Mouse (Mus musculus) heart, embryonic 16.5 days (tissue): ENCODE measurements around the gene Mettl7b. TPM values are rescaled to one million over a fixed set of nuclear protein-coding genes. Genes with fewer than 3 reads are reported as not detected.

ENCODE experiments used
- ATAC-seq: fragments of 200-750 bp; cut with Nextera tagmentation; replicated peaks from 2 replicates; pipeline ENCODE4 v1.8.0; 2017; ENCODE audit warnings: moderate number of reproducible peaks; ENCODE audit not compliant: insufficient read depth, low FRiP score; ENCODE audit errors: extremely low read depth
- H3K27ac ChIP-seq: fragments of 300-500 bp; sonication (generic); 2 replicates; pipeline ENCODE4 v1.5.1; 2014; ENCODE audit warnings: mild to moderate bottlenecking, low read length, control low read depth, moderate library complexity
- H3K27me3 ChIP-seq: fragments of 300-500 bp; sonication (generic); 2 replicates; pipeline ENCODE4 v1.6.1; 2014; ENCODE audit warnings: low read length, mixed read lengths; ENCODE audit not compliant: control insufficient read depth, insufficient read depth
- H3K36me3 ChIP-seq: fragments of 300-500 bp; sonication (generic); 2 replicates; pipeline ENCODE4 v1.6.1; 2014; ENCODE audit not compliant: control insufficient read depth, insufficient read depth
- H3K4me1 ChIP-seq: fragments of 300-500 bp; sonication (generic); 2 replicates; pipeline ENCODE4 v1.6.1; 2014; ENCODE audit warnings: low read length, mixed read lengths; ENCODE audit not compliant: control insufficient read depth, insufficient read depth
- H3K4me2 ChIP-seq: fragments of 300-500 bp; sonication (generic); 2 replicates; pipeline ENCODE4 v1.6.1; 2014; ENCODE audit warnings: low read depth, mild to moderate bottlenecking, control low read depth, low read length
- H3K4me3 ChIP-seq: fragments of 300-500 bp; sonication (generic); 2 replicates; pipeline ENCODE4 v1.5.1; 2014; ENCODE audit warnings: mild to moderate bottlenecking, control low read depth, low read length
- H3K9ac ChIP-seq: fragments of 300-500 bp; sonication (generic); 2 replicates; pipeline ENCODE4 v1.6.1; 2014; ENCODE audit warnings: low read length, control low read depth
- H3K9me3 ChIP-seq: fragments of 300-500 bp; sonication (generic); replicated peaks from 2 replicates; pipeline ENCODE4 v1.6.1; 2016; ENCODE audit warnings: low read length; ENCODE audit not compliant: control insufficient read depth
- WGBS: fragments of 180-500 bp; shearing (Covaris S2); extraction: QIAGEN DNeasy Blood & Tissue Kit; methylation state at CpG from one replicate; pipeline ENCODE4 v1.1.7; 2014; 5-methylcytosine and 5-hydroxymethylcytosine counted together
- polyA plus RNA-seq: library from polyadenylated mRNA; unstranded; fragments of >200 nt; fragmentation: Nextera tagmentation; extraction: Ambion mirVana; gene quantifications from 2 replicates; pipeline ENCODE4 v1.2.1, GENCODE M21; 2015

The Mettl7b gene
- polyA plus RNA-seq, 1 experiment from 2014 or later: 0.67 TPM

- Histone ChIP-seq H3K9me3 (no peaks in the 10 kb centered on the region), H3K27ac (no peak overlapping the region), H3K27me3 (peaks cover 2% of the 10 kb centered on the region; the same call in 1 of the 2 replicates), H3K4me1 (0 out of 2 replicates have a peak, but pooled peaks cover 6% of the 10 kb centered on the region), H3K4me3 (no peak overlapping the region), H3K9ac (no peak overlapping the region), H3K36me3 (no peaks in the 10 kb centered on the region), H3K4me2 (no peak overlapping the region)
- no peak for ATAC-seq
- 80% methylated on average over 10 of the region's 10 CpGs for WGBS
Measured at GRCm38 (mm10) chr10:128958340-128958739, 2.4 kb downstream of the Mettl7b start.

- no peak overlapping the region for H3K4me2 ChIP-seq
- H3K9me3 ChIP-seq: no peaks in the 10 kb centered on the region
- H3K27ac ChIP-seq: no peak overlapping the region
- H3K27me3 ChIP-seq: no peaks in the 10 kb centered on the region
- no peak for ATAC-seq
- H3K36me3 ChIP-seq: no peaks in the 10 kb centered on the region
- no peak overlapping the region for H3K4me3 ChIP-seq
- no peak overlapping the region for H3K9ac ChIP-seq
- 54% methylated on average over 16 of the region's 16 CpGs for WGBS
- no peaks in the 10 kb centered on the region for H3K4me1 ChIP-seq
Measured at GRCm38 (mm10) chr10:128950208-128950887, 10.4 kb downstream of the Mettl7b start.

DNA sequence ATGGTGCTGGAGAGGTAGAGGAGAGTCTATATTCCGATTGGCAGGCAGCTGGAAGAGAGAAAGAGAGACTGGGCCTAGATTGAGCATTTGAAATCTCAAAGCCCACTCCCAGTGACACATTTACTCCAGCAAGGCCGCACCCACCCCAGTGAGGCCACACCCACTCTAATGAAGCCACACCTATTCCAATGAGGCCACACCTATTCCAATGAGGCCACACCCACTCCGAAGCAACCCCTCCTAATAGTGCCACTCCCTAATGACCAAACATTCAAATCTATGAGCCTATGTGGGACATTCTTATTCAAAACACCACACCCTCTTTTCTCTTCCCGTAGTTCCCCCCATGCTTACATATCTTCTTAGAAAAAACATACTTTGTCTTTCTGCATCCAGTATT lies 13.3 kb downstream of the Mettl7b start:
- ATAC-seq: no peak
- Histone ChIP-seq H3K9me3 (no peaks in the 10 kb centered on the region), H3K4me2 (no peak overlapping the region), H3K4me1 (no peaks in the 10 kb centered on the region), H3K27ac (no peak overlapping the region), H3K9ac (no peak overlapping the region), H3K27me3 (no peaks in the 10 kb centered on the region; the same call in 1 of the 2 replicates), H3K36me3 (no peaks in the 10 kb centered on the region), H3K4me3 (no peak overlapping the region)
- 85% methylated on average over 4 of the region's 4 CpGs for WGBS

- Histone ChIP-seq H3K4me3 (no peak overlapping the region), H3K27me3 (peaks cover 2% of the 10 kb centered on the region; the same call in 1 of the 2 replicates), H3K27ac (no peak overlapping the region), H3K4me2 (no peak overlapping the region), H3K9ac (no peak overlapping the region), H3K36me3 (no peaks in the 10 kb centered on the region), H3K4me1 (no peaks in the 10 kb centered on the region), H3K9me3 (no peaks in the 10 kb centered on the region)
- no peak for ATAC-seq
- WGBS: 13% methylated on average over 3 of the region's 3 CpGs
Measured at GRCm38 (mm10) chr10:128945675-128946074, 15.1 kb downstream of the Mettl7b start.

DNA sequence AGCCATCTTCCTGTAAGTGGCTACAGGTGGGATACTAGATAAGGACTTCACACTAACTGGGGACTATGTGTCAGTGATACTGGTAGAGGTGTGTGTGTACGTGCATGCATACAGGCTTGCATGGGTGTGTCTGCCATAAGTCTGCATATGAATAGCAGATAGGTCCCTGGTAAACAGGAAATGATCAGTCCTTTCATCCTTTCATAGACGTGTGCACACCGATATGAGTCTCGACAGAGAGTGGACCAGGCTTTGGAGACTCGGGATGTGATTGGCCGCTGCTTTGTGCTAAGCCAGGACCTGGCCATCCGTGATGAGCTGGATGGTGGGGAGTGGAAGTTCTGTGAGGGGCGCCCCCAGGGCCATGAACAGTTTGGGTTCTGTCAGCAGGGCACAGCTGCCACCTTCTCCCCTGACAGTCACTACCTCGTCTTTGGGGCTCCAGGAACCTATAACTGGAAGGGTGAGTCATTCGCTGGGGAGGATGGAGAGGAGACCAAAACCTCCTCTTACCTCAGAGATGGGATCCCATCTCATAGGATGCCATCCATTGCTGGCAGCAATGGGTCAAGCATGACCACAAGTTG lies 20.2 kb downstream of the Mettl7b start:
- Histone ChIP-seq H3K9me3 (no peaks in the 10 kb centered on the region), H3K27me3 (peaks cover 4% of the 10 kb centered on the region), H3K27ac (no peak overlapping the region), H3K9ac (no peak overlapping the region), H3K4me2 (no peak overlapping the region), H3K4me3 (no peak overlapping the region), H3K4me1 (no peaks in the 10 kb centered on the region), H3K36me3 (no peaks in the 10 kb centered on the region)
- no peak for ATAC-seq
- 76% methylated on average over 10 of the region's 10 CpGs for WGBS

DNA sequence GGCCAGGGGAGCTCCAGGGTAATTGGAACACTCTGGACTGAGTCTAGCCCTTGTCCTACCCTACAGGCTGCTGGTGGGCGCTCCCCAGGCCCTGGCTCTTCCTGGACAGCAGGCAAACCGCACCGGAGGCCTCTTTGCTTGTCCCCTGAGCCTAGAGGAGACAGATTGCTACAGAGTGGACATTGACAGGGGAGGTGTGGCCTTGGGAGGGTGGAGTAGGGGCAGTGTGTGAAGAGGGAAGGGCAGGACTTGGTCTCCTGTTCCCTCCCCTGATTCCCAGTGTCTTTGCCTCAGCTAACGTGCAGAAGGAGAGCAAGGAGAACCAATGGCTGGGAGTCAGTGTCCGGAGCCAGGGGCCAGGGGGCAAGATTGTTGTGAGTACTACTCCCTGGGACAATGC lies 21.8 kb downstream of the Mettl7b start:
- Histone ChIP-seq H3K36me3 (no peaks in the 10 kb centered on the region), H3K4me1 (peaks cover 7% of the 10 kb centered on the region), H3K9ac (no peak overlapping the region), H3K4me3 (no peak overlapping the region), H3K27me3 (peaks cover 17% of the 10 kb centered on the region), H3K9me3 (no peaks in the 10 kb centered on the region), H3K27ac (no peak overlapping the region), H3K4me2 (no peak overlapping the region)
- ATAC-seq: no peak
- WGBS: 41% methylated on average over 5 of the region's 5 CpGs

DNA sequence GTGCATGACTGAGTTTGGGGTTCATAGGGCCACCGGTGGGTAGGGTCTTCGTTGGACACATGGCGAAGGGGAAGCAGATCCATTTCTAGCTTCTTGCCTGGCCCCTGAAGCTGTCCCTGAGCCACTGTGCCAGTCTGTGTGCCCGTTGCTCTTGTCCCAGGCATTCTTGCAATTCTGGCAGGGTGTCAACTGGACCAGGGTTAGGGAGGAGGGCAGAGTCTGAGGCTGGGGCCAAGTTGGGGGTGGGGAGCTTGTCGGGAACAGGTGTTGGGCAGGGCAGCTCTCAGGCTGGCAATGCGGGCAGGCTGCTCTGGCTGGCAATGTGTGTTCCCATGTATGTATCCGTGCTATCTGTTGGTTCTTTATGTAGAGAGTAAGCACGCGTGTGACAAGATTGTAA lies 22.3 kb downstream of the Mettl7b start:
- WGBS: 70% methylated on average over 9 of the region's 9 CpGs
- H3K4me3 ChIP-seq: no peak overlapping the region
- no peak overlapping the region for H3K4me2 ChIP-seq
- H3K9ac ChIP-seq: no peak overlapping the region
- no peaks in the 10 kb centered on the region for H3K9me3 ChIP-seq
- H3K36me3 ChIP-seq: no peaks in the 10 kb centered on the region
- peaks cover 17% of the 10 kb centered on the region for H3K27me3 ChIP-seq
- H3K27ac ChIP-seq: no peak overlapping the region
- peaks cover 10% of the 10 kb centered on the region for H3K4me1 ChIP-seq
- ATAC-seq: peak; percentile 28; the same call in 1 of the 2 replicates

GRCm38 (mm10) chr10:128937756-128938390 lies 22.9 kb downstream of the Mettl7b start:
- no peak overlapping the region for H3K4me3 ChIP-seq
- WGBS: 67% methylated on average over 12 of the region's 12 CpGs
- no peak overlapping the region for H3K4me2 ChIP-seq
- H3K27me3 ChIP-seq: peaks cover 23% of the 10 kb centered on the region
- H3K27ac ChIP-seq: no peak overlapping the region
- no peaks in the 10 kb centered on the region for H3K9me3 ChIP-seq
- peaks cover 15% of the 10 kb centered on the region for H3K4me1 ChIP-seq
- ATAC-seq: no peak
- no peak overlapping the region for H3K9ac ChIP-seq
- no peaks in the 10 kb centered on the region for H3K36me3 ChIP-seq

- Histone ChIP-seq H3K4me2 (no peak overlapping the region), H3K36me3 (no peaks in the 10 kb centered on the region), H3K9me3 (no peaks in the 10 kb centered on the region), H3K27ac (no peak overlapping the region), H3K27me3 (peaks cover 25% of the 10 kb centered on the region), H3K4me1 (peaks cover 29% of the 10 kb centered on the region), H3K4me3 (no peak overlapping the region), H3K9ac (no peak overlapping the region)
- ATAC-seq: no peak
- 71% methylated on average over 8 of the region's 8 CpGs for WGBS
Measured at GRCm38 (mm10) chr10:128935826-128936440, 24.9 kb downstream of the Mettl7b start.
